Mouse (Mus musculus) thymus, adult 2 months (tissue): ENCODE data around the gene Gas6.

Experiments
- CTCF ChIP-seq: fragments of 200-500 bp; IDR thresholded peaks from 2 replicates; pipeline ENCODE4 v1.5.1; 2012; ENCODE audit warnings: mild to moderate bottlenecking, control low read depth, low read length, moderate library complexity, borderline replicate concordance; ENCODE audit not compliant: control insufficient read depth, poor library complexity, insufficient read depth; ENCODE audit errors: extremely low read depth
- POLR2A ChIP-seq: fragments of 200-500 bp; IDR thresholded peaks from 2 replicates; pipeline ENCODE4 v1.6.1; 2012; ENCODE audit warnings: mild to moderate bottlenecking, low read length, control low read depth, moderate library complexity; ENCODE audit not compliant: control insufficient read depth, poor library complexity, insufficient read depth; ENCODE audit errors: extremely low read depth

- TF ChIP-seq POLR2A (no peak), CTCF (no peak)
Measured at GRCm38 (mm10) chr8:13465324-13465723, 29.0 kb downstream of the Gas6 start.
